Mouse (Mus musculus) thymus, adult 2 months (tissue): Measurements from ENCODE around the gene Gm5475. TPM values are rescaled to one million over a fixed set of nuclear protein-coding genes. Genes with fewer than 3 reads are reported as not detected.
A peak's percentile ranks its signal among the peaks of the same experiment; 100 is the strongest.

Experiments
- DNase-seq: peaks from one replicate; pipeline ENCODE4 v3.0.0; 2021
- H3K27ac ChIP-seq: fragments of 200-500 bp; 2 replicates; pipeline ENCODE4 v1.5.1; 2012; ENCODE audit warnings: low read length, control low read depth; ENCODE audit not compliant: control insufficient read depth, insufficient read depth
- H3K27me3 ChIP-seq: fragments of 200-500 bp; 2 replicates; pipeline ENCODE4 v1.6.1; 2012; ENCODE audit warnings: mild to moderate bottlenecking, low read length, moderate library complexity, mixed read lengths; ENCODE audit not compliant: control insufficient read depth, insufficient read depth
- H3K36me3 ChIP-seq: fragments of 200-500 bp; 2 replicates; pipeline ENCODE4 v1.6.1; 2012; ENCODE audit warnings: mild to moderate bottlenecking, low read length, moderate library complexity; ENCODE audit not compliant: control insufficient read depth, insufficient read depth
- H3K4me1 ChIP-seq: fragments of 200-500 bp; replicated peaks from 2 replicates; pipeline ENCODE4 v1.6.1; 2012; ENCODE audit warnings: low read length; ENCODE audit not compliant: control insufficient read depth, insufficient read depth
- H3K4me3 ChIP-seq: fragments of 200-500 bp; 2 replicates; pipeline ENCODE4 v1.5.1; 2012; ENCODE audit warnings: mild to moderate bottlenecking, low read length, control low read depth, moderate library complexity; ENCODE audit not compliant: control insufficient read depth, insufficient read depth
- CTCF ChIP-seq: fragments of 200-500 bp; IDR thresholded peaks from 2 replicates; pipeline ENCODE4 v1.5.1; 2012; ENCODE audit warnings: mild to moderate bottlenecking, control low read depth, low read length, moderate library complexity, borderline replicate concordance; ENCODE audit not compliant: control insufficient read depth, poor library complexity, insufficient read depth; ENCODE audit errors: extremely low read depth
- POLR2A ChIP-seq: fragments of 200-500 bp; IDR thresholded peaks from 2 replicates; pipeline ENCODE4 v1.6.1; 2012; ENCODE audit warnings: mild to moderate bottlenecking, low read length, control low read depth, moderate library complexity; ENCODE audit not compliant: control insufficient read depth, poor library complexity, insufficient read depth; ENCODE audit errors: extremely low read depth
- WGBS: fragments of 180-500 bp; shearing (Covaris S2); methylation state at CpG from one replicate; pipeline ENCODE4 v1.1.7; 2018; 5-methylcytosine and 5-hydroxymethylcytosine counted together
- polyA plus RNA-seq: library from polyadenylated mRNA; depleted of rRNA; stranded (reverse); fragments of >200 nt; gene quantifications from 2 replicates; pipeline ENCODE4 v1.2.3, GENCODE M21; 2012

The Gm5475 gene
- polyA plus RNA-seq, 1 experiment, result 0.05 TPM

DNA sequence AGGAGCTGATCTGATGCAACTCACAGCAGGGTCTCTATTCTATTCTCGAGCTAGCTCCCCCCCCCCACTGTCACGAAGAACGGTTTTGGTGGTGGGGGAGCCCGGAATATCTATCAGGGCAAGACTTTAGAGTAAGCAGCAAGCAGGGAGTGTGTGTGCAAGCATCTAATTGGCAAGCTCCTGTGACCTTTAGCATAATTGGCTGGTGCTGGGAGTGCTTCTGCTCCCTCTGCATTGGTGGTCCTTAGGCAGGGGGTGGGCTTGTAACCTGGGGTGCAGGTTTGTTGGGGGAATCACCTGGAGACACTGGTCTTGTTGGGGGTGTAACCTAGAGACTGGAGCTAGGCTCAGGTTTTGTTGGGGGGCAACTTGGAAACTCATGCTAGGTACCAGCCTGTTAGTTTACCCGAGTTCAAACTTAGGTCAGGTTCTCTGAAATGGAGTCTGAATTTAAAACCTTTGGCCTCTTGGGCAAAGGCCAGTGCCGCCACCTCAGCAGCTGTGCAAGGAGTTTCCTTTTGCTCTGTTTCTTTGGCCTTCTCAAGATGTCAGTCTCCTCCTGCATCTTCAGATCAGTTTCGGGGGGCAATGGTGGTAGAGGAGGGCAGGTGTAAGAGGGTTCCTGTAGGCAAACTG, 34.5 kb downstream of the Gm5475 start:
- TF ChIP-seq CTCF, result no peak
- TF ChIP-seq POLR2A, result no peak
- H3K27me3 ChIP-seq, result no peaks in the 10 kb centered on the region
- 91% methylated on average over 7 of the region's 7 CpGs for WGBS
- DNase-seq, result no peak
- no peaks in the 10 kb centered on the region for H3K36me3 ChIP-seq
- no peak overlapping the region for H3K4me3 ChIP-seq
- H3K4me1 ChIP-seq, result peaks cover 12% of the 10 kb centered on the region
- H3K27ac ChIP-seq, result no peak overlapping the region

DNA sequence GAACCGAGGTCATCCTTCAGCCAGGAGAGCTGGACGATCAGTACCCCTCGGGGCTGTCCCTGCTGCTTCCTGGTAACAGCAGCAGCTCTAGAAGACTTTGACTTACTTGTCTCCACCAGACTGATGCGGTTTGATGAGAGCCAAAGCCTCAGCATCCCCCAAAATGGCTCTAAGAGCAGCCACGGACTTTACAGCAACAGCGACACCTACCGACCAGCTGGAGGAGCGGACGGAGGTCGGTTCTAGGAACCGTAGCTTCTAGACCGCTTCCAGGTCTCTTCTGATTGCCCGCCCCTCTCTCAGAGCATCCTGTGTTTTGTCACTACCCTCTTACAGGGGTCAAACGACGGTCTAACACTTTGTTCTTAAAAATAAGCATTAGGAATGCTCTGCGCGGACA, 35.4 kb downstream of the Gm5475 start:
- Histone ChIP-seq H3K36me3 (no peaks in the 10 kb centered on the region), H3K27ac (no peak overlapping the region), H3K4me3 (no peak overlapping the region), H3K27me3 (no peaks in the 10 kb centered on the region), H3K4me1 (peaks cover 16% of the 10 kb centered on the region)
- TF ChIP-seq POLR2A (no peak), CTCF (peak; percentile 94)
- 5% methylated on average over 17 of the region's 17 CpGs for WGBS
- DNase-seq, result peak; percentile 76

DNA sequence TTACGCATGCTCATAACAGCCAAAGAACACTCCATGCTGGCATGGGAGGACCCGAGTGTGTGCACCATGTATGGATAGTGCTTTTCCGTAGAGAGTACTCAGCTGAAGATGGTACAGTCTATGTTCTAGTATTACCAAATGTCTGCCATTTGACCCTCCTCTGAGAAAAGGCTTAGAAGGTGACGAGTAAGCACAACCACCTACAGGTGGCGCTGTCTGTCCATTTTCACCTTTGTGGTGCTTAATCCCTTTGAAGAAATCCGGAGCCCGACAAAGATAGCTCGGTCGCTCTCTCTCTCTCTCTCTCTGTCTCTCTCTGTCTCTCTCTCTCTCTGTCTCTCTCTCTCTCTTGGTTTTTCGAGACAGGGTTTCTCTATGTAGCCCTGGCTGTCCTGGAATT, 36.1 kb downstream of the Gm5475 start:
- H3K36me3 ChIP-seq, result no peaks in the 10 kb centered on the region
- H3K4me1 ChIP-seq, result peaks cover 16% of the 10 kb centered on the region
- WGBS, result 35% methylated on average over 10 of the region's 10 CpGs
- TF ChIP-seq CTCF (no peak), POLR2A (no peak)
- peak; percentile 60 for DNase-seq
- H3K27ac ChIP-seq, result no peak overlapping the region
- no peak overlapping the region for H3K4me3 ChIP-seq
- H3K27me3 ChIP-seq, result no peaks in the 10 kb centered on the region

DNA sequence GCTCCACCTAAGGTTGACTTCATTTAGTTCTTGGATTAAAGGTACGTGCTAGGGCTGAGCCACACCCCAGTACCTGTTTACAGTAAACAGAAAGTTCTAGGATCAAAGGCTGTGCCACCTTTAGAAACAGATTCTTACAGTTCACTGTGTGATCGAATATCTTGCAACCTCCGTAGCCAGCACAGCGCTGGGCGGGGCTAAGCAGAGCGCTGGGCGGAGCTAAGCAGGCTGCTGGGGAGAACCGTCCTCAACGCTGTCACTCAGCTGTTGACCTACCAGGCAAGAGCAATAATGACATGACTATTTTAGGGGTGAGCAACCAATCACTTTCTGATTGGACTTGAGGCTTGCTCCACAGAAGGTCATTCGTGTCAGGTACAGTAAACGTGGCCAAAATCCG, 39.0 kb downstream of the Gm5475 start:
- 8% methylated on average over 12 of the region's 12 CpGs for WGBS

DNA sequence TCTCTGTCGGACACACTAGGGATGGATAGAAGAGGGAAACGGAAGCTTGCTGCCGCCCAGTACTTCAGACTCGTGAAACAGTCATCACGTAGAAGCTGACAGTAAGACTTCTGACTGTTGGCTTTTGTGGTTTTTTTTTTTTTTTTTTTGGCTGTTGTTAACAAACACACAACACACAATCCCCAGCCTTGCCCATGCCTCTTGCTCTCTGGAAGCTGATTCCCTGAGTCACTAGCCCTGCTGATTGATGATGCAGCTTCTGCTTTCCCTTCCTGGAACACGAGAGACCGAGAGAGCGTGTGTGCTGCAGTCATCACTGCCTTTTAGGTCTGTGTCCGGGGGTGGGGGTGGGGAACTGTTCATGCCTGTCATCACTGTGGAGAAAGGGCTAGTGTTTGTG, 39.7 kb downstream of the Gm5475 start:
- Histone ChIP-seq H3K27ac (no peak overlapping the region), H3K27me3 (no peaks in the 10 kb centered on the region), H3K4me3 (no peak overlapping the region), H3K36me3 (no peaks in the 10 kb centered on the region), H3K4me1 (peaks cover 16% of the 10 kb centered on the region)
- no peak for TF ChIP-seq CTCF
- no peak for TF ChIP-seq POLR2A
- 43% methylated on average over 9 of the region's 9 CpGs for whole genome bisulfite sequencing
- no peak for DNase-seq

More for the DNA sequence above, 39.0 kb downstream of the Gm5475 start:
- TF ChIP-seq POLR2A (no peak), CTCF (no peak)
- Histone ChIP-seq H3K36me3 (no peaks in the 10 kb centered on the region), H3K4me3 (no peak overlapping the region), H3K27me3 (no peaks in the 10 kb centered on the region), H3K27ac (no peak overlapping the region), H3K4me1 (peaks cover 16% of the 10 kb centered on the region)
- peak; percentile 54 for DNase-seq

DNA sequence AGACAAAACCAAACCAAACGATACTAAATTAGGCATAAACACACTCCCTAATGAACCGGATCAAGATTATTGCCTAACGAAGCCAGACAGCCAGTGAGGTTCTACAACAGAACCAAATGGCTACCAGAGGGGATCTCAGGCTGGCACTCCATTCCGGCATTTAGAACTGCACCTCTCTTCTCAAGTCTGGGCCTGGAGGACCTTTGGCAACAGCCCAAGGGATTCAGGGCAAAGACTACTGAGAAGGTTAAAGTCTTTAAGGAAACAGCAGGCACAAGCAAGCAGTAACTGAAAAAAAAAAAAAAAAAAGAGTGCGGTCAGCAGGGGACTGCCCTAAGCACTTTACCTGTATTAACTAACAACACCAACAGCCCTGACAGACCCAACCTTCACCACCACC, 40.1 kb downstream of the Gm5475 start:
- H3K36me3 ChIP-seq, result no peaks in the 10 kb centered on the region
- H3K4me1 ChIP-seq, result peaks cover 16% of the 10 kb centered on the region
- H3K4me3 ChIP-seq, result no peak overlapping the region
- no peak for DNase-seq
- no peaks in the 10 kb centered on the region for H3K27me3 ChIP-seq
- 81% methylated on average over 5 of the region's 5 CpGs for WGBS
- H3K27ac ChIP-seq, result no peak overlapping the region
- no peak for TF ChIP-seq POLR2A
- no peak for TF ChIP-seq CTCF

DNA sequence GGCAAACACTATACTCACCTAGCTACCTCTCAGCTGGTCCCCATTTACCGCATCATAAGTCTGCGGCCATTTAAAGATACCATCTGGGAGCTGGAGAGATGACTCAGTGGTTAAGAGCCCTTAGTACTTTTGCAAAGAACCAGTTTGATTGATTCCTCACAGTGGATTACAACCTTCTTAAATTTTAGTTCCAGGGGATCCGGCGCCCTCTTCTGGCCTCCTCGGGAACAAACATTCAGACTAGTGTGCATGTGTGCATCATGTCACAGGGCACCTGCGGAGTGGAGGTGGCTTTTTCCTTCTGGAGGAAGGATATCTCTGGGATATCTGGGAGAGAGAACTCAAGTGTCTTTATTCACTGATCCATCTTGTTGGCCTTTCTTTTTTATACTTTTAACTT, 41.8 kb downstream of the Gm5475 start:
- Histone ChIP-seq H3K4me3 (no peak overlapping the region), H3K4me1 (peaks cover 21% of the 10 kb centered on the region), H3K36me3 (no peaks in the 10 kb centered on the region), H3K27me3 (no peaks in the 10 kb centered on the region), H3K27ac (no peak overlapping the region)
- WGBS, result 21% methylated on average over 6 of the region's 6 CpGs
- TF ChIP-seq POLR2A (no peak), CTCF (peak; percentile 33; the same call in 1 of the 2 replicates)
- DNase-seq, result peak; percentile 75
